Mouse (Mus musculus) testis, adult 2 months (tissue): Measurements from ENCODE around the gene Zcchc7.

Experiments
- CTCF ChIP-seq: fragments of 200-500 bp; IDR thresholded peaks from 2 replicates; pipeline ENCODE4 v1.5.1; 2012; ENCODE audit warnings: low read depth, mild to moderate bottlenecking, inconsistent platforms, low read length, moderate library complexity; ENCODE audit not compliant: control insufficient read depth, insufficient read depth, insufficient replicate concordance
- POLR2A ChIP-seq: fragments of 200-500 bp; IDR thresholded peaks from 2 replicates; pipeline ENCODE4 v1.6.1; 2012; ENCODE audit warnings: low read depth, mild to moderate bottlenecking, inconsistent platforms, low read length, moderate library complexity; ENCODE audit not compliant: control insufficient read depth

- TF ChIP-seq POLR2A (no peak), CTCF (no peak)
Observed at GRCm38 (mm10) chr4:44970056-44970455, 214.4 kb downstream of the Zcchc7 start.
